Mouse (Mus musculus) right cerebral cortex, postnatal 14 days (tissue): Measurements from ENCODE around the gene Tmod1.

Experiments used
- DNase-seq: peaks from one replicate; pipeline ENCODE4 v3.0.0; 2022

Tmod1 gene

GRCm38 (mm10) chr4:46038892-46039751 is at the start of gene Tmod1:
Gene Tmod1 (plus strand): TSS chr4:46038935.
- peak; percentile 66 for DNase-seq

GRCm38 (mm10) chr4:45990427-45991135 is 48.2 kb upstream of the Tmod1 start:
- no peak for DNase-seq

GRCm38 (mm10) chr4:45998536-45998935 is 40.2 kb upstream of the Tmod1 start:
- no peak for DNase-seq

GRCm38 (mm10) chr4:46008142-46008793 is 30.5 kb upstream of the Tmod1 start:
- DNase-seq: no peak

- DNase-seq: no peak
Observed at GRCm38 (mm10) chr4:46011698-46012097, 27.0 kb upstream of the Tmod1 start.

GRCm38 (mm10) chr4:46015605-46016004 is 23.1 kb upstream of the Tmod1 start:
- DNase-seq: no peak

GRCm38 (mm10) chr4:46023021-46023481 is 15.7 kb upstream of the Tmod1 start:
- DNase-seq: no peak

- DNase-seq: peak; percentile 65
Observed at GRCm38 (mm10) chr4:46025893-46026292, 12.8 kb upstream of the Tmod1 start.

- no peak for DNase-seq
Observed at GRCm38 (mm10) chr4:46028224-46028623, 10.5 kb upstream of the Tmod1 start.

GRCm38 (mm10) chr4:46028781-46029180 is 10.0 kb upstream of the Tmod1 start:
- DNase-seq: no peak

- peak; percentile 35 for DNase-seq
Observed at GRCm38 (mm10) chr4:46029552-46029951, 9.2 kb upstream of the Tmod1 start.

GRCm38 (mm10) chr4:46032448-46032847 is 6.3 kb upstream of the Tmod1 start:
- no peak for DNase-seq

GRCm38 (mm10) chr4:46033197-46033596 is 5.5 kb upstream of the Tmod1 start:
- DNase-seq: no peak

- DNase-seq: no peak
Observed at GRCm38 (mm10) chr4:46038591-46038891, 194 bp upstream of the Tmod1 start.

- DNase-seq: no peak
Observed at GRCm38 (mm10) chr4:46039899-46040298, 1.2 kb downstream of the Tmod1 start.

GRCm38 (mm10) chr4:46040594-46041192 is 2.0 kb downstream of the Tmod1 start:
- DNase-seq: no peak

GRCm38 (mm10) chr4:46041761-46042504 is 3.2 kb downstream of the Tmod1 start:
- no peak for DNase-seq

- no peak for DNase-seq
Observed at GRCm38 (mm10) chr4:46042505-46042850, 3.7 kb downstream of the Tmod1 start.

- DNase-seq: no peak
Observed at GRCm38 (mm10) chr4:46043361-46043760, 4.6 kb downstream of the Tmod1 start.

GRCm38 (mm10) chr4:46047971-46048370 is 9.2 kb downstream of the Tmod1 start:
- DNase-seq: no peak

GRCm38 (mm10) chr4:46048418-46048817 is 9.7 kb downstream of the Tmod1 start:
- no peak for DNase-seq

- no peak for DNase-seq
Observed at GRCm38 (mm10) chr4:46053323-46054107, 14.8 kb downstream of the Tmod1 start.
